Mouse (Mus musculus) layer of hippocampus, adult 18-20 months (tissue): ENCODE measurements at regions not wholly inside any gene's neighbourhood (a gene's known extent, or its start where the extent isn't known, plus 50 kb on each side); places are given as distances from the start of the nearest gene placed in this dataset.
A peak's percentile ranks its signal among the peaks of the same experiment; 100 is the strongest.

Source experiments
- DNase-seq, 2 experiments: peaks; one replicate each; pipeline ENCODE4 v3.0.0; 2022; ENCODE audit warnings: low spot score in 2 of 2

GRCm38 (mm10) chr1:186447521-186447920, 258.3 kb downstream of the Tgfb2 start:
- DNase-seq = no peak

- no peak for DNase-seq
Measured at GRCm38 (mm10) chr1:186444701-186445131, 261.1 kb downstream of the Tgfb2 start.

GRCm38 (mm10) chr1:186442160-186442559, 263.6 kb downstream of the Tgfb2 start:
- no peak for DNase-seq

GRCm38 (mm10) chr1:186435336-186435972, 270.3 kb downstream of the Tgfb2 start:
- DNase-seq = no peak

GRCm38 (mm10) chr1:186434782-186435181, 271.0 kb downstream of the Tgfb2 start:
- peak in 1 of 2 experiments; percentile 55 for DNase-seq

GRCm38 (mm10) chr1:186434007-186434406, 271.8 kb downstream of the Tgfb2 start:
- DNase-seq = peak in 1 of 2 experiments; percentile 40

GRCm38 (mm10) chr1:186433169-186433665, 272.6 kb downstream of the Tgfb2 start:
- peak; percentile 51 to 71 for DNase-seq

GRCm38 (mm10) chr1:186425421-186425820, 280.4 kb downstream of the Tgfb2 start:
- no peak for DNase-seq

- DNase-seq = no peak
Measured at GRCm38 (mm10) chr1:186424084-186424483, 281.7 kb downstream of the Tgfb2 start.

- no peak for DNase-seq
Measured at GRCm38 (mm10) chr1:186417101-186417500, 288.7 kb downstream of the Tgfb2 start.

- DNase-seq = no peak
Measured at GRCm38 (mm10) chr1:186415321-186415720, 290.5 kb downstream of the Tgfb2 start.

- DNase-seq = no peak
Measured at GRCm38 (mm10) chr1:186413886-186414245, 291.9 kb downstream of the Tgfb2 start.

- DNase-seq = peak; percentile 35 to 64
Measured at GRCm38 (mm10) chr1:186413064-186413885, 292.5 kb downstream of the Tgfb2 start.

GRCm38 (mm10) chr1:186412296-186412695, 293.5 kb downstream of the Tgfb2 start:
- no peak for DNase-seq

- DNase-seq = no peak
Measured at GRCm38 (mm10) chr1:186408986-186409441, 291.9 kb upstream of the Lyplal1 start.

- no peak for DNase-seq
Measured at GRCm38 (mm10) chr1:186407656-186408055, 290.5 kb upstream of the Lyplal1 start.

- DNase-seq = no peak
Measured at GRCm38 (mm10) chr1:186405693-186406092, 288.6 kb upstream of the Lyplal1 start.

GRCm38 (mm10) chr1:186399762-186400161, 282.7 kb upstream of the Lyplal1 start:
- DNase-seq = no peak

- DNase-seq = no peak
Measured at GRCm38 (mm10) chr1:186393005-186393404, 275.9 kb upstream of the Lyplal1 start.

- DNase-seq = no peak
Measured at GRCm38 (mm10) chr1:186384440-186384839, 267.3 kb upstream of the Lyplal1 start.

GRCm38 (mm10) chr1:186383453-186383852, 266.3 kb upstream of the Lyplal1 start:
- no peak for DNase-seq

- DNase-seq = no peak
Measured at GRCm38 (mm10) chr1:186383006-186383405, 265.9 kb upstream of the Lyplal1 start.
